Mouse (Mus musculus) embryonic facial prominence, embryonic 14.5 days (tissue): ENCODE results near the gene Slco2a1. TPM values are rescaled to one million over a fixed set of nuclear protein-coding genes. Genes with fewer than 3 reads are reported as not detected.

Experiments
- ATAC-seq: fragments of 200-750 bp; cut with Nextera tagmentation; 2 replicates; pipeline ENCODE4 v1.8.0; 2017; ENCODE audit warnings: low read depth, moderate number of reproducible peaks, moderate TSS enrichment
- DNase-seq: peaks from one replicate; pipeline ENCODE4 v3.0.0-alpha.2; 2015; ENCODE audit warnings: low spot score
- H3K27ac ChIP-seq: fragments of 300-500 bp; sonication (generic); replicated peaks from 2 replicates; pipeline ENCODE4 v1.5.1; 2014; ENCODE audit warnings: low read depth, mild to moderate bottlenecking, low read length, moderate library complexity
- H3K27me3 ChIP-seq: fragments of 300-500 bp; sonication (generic); replicated peaks from 2 replicates; pipeline ENCODE4 v1.6.1; 2014; ENCODE audit warnings: low read length; ENCODE audit not compliant: control insufficient read depth, insufficient read depth
- H3K36me3 ChIP-seq: fragments of 300-500 bp; sonication (generic); 2 replicates; pipeline ENCODE4 v1.6.1; 2014; ENCODE audit warnings: low read length, mixed read lengths; ENCODE audit not compliant: control insufficient read depth, insufficient read depth
- H3K4me1 ChIP-seq: fragments of 300-500 bp; sonication (generic); 2 replicates; pipeline ENCODE4 v1.6.1; 2014; ENCODE audit warnings: antibody characterized with exemption, low read length; ENCODE audit not compliant: control insufficient read depth, insufficient read depth
- H3K4me2 ChIP-seq: fragments of 300-500 bp; sonication (generic); 2 replicates; pipeline ENCODE4 v1.6.1; 2014; ENCODE audit warnings: low read depth, mild to moderate bottlenecking, low read length, moderate library complexity, mixed read lengths
- H3K4me3 ChIP-seq: fragments of 300-500 bp; sonication (generic); 2 replicates; pipeline ENCODE4 v1.5.1; 2014; ENCODE audit warnings: low read depth, mild to moderate bottlenecking, low read length
- H3K9ac ChIP-seq: fragments of 300-500 bp; sonication (generic); 2 replicates; pipeline ENCODE4 v1.6.1; 2014; ENCODE audit warnings: low read depth, mild to moderate bottlenecking, low read length, moderate library complexity, mixed read lengths
- H3K9me3 ChIP-seq: fragments of 300-500 bp; sonication (generic); 2 replicates; pipeline ENCODE4 v1.6.1; 2016; ENCODE audit warnings: low read length; ENCODE audit not compliant: control insufficient read depth
- WGBS: fragments of 180-500 bp; shearing (Covaris S2); extraction: QIAGEN DNeasy Blood & Tissue Kit; methylation state at CpG from one replicate; pipeline ENCODE4 v1.1.7; 2014; 5-methylcytosine and 5-hydroxymethylcytosine counted together
- polyA plus RNA-seq: library from polyadenylated mRNA; unstranded; fragments of >200 nt; fragmentation: Nextera tagmentation; extraction: Ambion mirVana; gene quantifications from 2 replicates; pipeline ENCODE4 v1.2.1, GENCODE M21; 2014

Slco2a1 gene
- polyA plus RNA-seq, 1 experiment from 2014 or later, result 8.8 TPM

GRCm38 (mm10) chr9:103117951-103118350 lies 129.4 kb downstream of the Slco2a1 start:
- Histone ChIP-seq H3K27me3 (peaks cover 18% of the 10 kb centered on the region), H3K36me3 (no peaks in the 10 kb centered on the region), H3K4me1 (0 out of 2 replicates have a peak, but pooled peaks cover under 1% of the 10 kb centered on the region), H3K9ac (no peak overlapping the region), H3K9me3 (no peaks in the 10 kb centered on the region), H3K27ac (no peak overlapping the region), H3K4me2 (no peak overlapping the region), H3K4me3 (no peak overlapping the region)
- ATAC-seq, result no peak
- no peak for DNase-seq
- 86% methylated on average over 8 of the region's 8 CpGs for WGBS

DNA sequence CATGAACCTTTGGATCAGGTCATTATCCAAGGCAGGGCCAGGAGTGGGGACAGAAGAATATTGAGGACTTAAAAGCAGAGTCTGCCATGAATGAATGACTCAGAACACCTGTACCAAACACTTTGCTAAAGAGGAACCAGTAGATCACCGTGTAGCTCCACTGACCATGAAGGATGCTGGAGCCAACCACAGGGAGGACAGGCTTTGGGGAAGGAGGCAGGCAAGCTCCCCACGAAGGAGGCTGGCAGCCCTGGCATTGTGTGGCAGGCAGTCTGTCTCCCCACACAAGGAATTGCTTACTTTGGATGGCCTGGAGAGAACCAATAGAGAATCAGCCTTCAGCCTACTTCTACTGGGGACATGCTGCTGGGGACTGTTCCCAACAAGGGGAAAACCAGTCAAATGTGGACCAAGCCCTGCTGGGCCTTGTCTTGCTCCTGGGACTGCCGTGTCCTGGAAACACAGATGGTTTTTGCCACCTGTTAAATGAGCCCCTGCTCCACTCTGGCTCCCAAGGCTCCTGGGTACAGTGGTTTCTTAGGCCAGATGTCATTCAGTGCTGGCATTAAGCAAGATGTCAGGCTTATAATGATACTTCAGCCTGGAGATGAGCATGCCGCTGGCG lies 130.3 kb downstream of the Slco2a1 start:
- Histone ChIP-seq H3K4me3 (no peak overlapping the region), H3K27me3 (peaks cover 10% of the 10 kb centered on the region), H3K27ac (no peak overlapping the region), H3K9ac (no peak overlapping the region), H3K36me3 (no peaks in the 10 kb centered on the region), H3K9me3 (no peaks in the 10 kb centered on the region), H3K4me1 (no peaks in the 10 kb centered on the region), H3K4me2 (no peak overlapping the region)
- DNase-seq (no peak), ATAC-seq (no peak)
- WGBS, result 90% methylated on average over 5 of the region's 5 CpGs

GRCm38 (mm10) chr9:103119781-103120180 lies 131.3 kb downstream of the Slco2a1 start:
- no peak overlapping the region for H3K4me2 ChIP-seq
- H3K9me3 ChIP-seq, result no peaks in the 10 kb centered on the region
- H3K4me1 ChIP-seq, result no peaks in the 10 kb centered on the region
- H3K4me3 ChIP-seq, result no peak overlapping the region
- H3K27ac ChIP-seq, result no peak overlapping the region
- H3K36me3 ChIP-seq, result no peaks in the 10 kb centered on the region
- no peak overlapping the region for H3K9ac ChIP-seq
- no peaks in the 10 kb centered on the region for H3K27me3 ChIP-seq
- WGBS, result 84% methylated on average over 9 of the region's 9 CpGs
- DNase-seq (no peak), ATAC-seq (no peak)

DNA sequence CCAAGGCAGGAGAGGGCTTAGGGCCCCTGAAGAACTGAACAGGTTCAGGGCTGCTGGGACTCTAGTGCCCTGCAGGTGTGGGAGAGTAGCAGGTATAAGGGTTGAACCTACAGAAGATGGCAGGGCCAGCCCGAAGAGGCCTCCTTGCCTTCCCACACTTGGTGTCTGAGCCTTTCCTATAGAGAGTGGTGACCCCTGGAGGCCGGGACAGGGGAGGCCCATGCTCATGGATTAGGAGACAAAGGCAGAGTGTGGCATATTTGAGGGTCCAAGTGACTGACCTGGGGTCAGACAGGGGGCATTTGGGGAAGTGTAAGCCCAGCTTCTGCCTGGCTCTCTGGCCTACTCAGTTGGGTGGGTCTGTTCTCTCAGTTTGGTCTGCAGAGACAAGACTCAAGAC lies 131.7 kb downstream of the Slco2a1 start:
- Histone ChIP-seq H3K4me3 (no peak overlapping the region), H3K27me3 (no peaks in the 10 kb centered on the region), H3K36me3 (no peaks in the 10 kb centered on the region), H3K27ac (no peak overlapping the region), H3K9me3 (no peaks in the 10 kb centered on the region), H3K4me1 (no peaks in the 10 kb centered on the region), H3K9ac (no peak overlapping the region), H3K4me2 (no peak overlapping the region)
- DNase-seq (no peak), ATAC-seq (no peak)
- 61% methylated on average over 2 of the region's 2 CpGs for WGBS

DNA sequence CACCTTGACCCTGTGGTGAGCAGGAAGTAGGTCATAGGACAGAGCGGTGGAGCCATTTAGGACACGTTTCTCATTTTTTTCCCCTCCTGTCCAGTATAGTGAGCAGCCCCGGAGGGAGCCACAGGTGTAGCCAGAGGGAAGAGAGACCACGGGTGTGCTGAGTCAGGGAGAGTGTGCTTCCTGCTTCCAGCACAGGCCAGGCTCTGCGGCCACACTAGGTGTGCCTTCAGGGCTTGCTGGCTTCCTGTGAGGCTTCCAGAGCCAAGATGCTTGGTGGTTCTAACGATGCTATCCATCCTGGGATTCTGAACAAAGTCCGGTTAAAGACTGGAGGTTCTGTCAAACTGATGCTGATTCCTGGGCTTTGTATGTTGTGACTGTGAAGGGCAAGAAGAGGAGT lies 133.0 kb downstream of the Slco2a1 start:
- H3K9me3 ChIP-seq, result no peaks in the 10 kb centered on the region
- 75% methylated on average over 7 of the region's 7 CpGs for WGBS
- no peak for ATAC-seq
- no peak overlapping the region for H3K9ac ChIP-seq
- no peak overlapping the region for H3K27ac ChIP-seq
- DNase-seq, result no peak
- no peak overlapping the region for H3K4me2 ChIP-seq
- no peak overlapping the region for H3K4me3 ChIP-seq
- H3K4me1 ChIP-seq, result no peaks in the 10 kb centered on the region
- H3K36me3 ChIP-seq, result no peaks in the 10 kb centered on the region
- H3K27me3 ChIP-seq, result no peaks in the 10 kb centered on the region

DNA sequence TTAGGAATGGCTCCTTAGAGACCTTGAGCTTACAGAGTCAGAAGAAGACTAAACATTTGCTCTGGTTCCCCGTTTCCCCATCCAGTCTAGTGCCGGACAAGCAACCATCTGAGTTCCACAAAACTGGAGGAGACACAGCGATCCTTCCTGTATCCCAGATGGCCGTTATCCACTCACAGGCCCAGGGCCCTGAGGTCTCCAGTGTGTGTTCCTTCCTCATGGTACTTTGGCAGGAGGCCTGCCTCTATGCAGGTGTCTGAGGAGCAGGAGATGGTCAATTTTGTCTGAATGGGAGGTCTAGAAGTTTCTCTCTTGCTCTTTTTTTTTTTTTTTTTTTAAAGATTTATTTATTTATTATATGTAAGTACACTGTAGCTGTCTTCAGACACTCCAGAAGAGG lies 136.2 kb downstream of the Slco2a1 start:
- 91% methylated on average over 4 of the region's 4 CpGs for WGBS
- H3K9me3 ChIP-seq, result no peaks in the 10 kb centered on the region
- DNase-seq (no peak), ATAC-seq (no peak)
- H3K27ac ChIP-seq, result no peak overlapping the region
- no peaks in the 10 kb centered on the region for H3K4me1 ChIP-seq
- H3K36me3 ChIP-seq, result no peaks in the 10 kb centered on the region
- H3K27me3 ChIP-seq, result no peaks in the 10 kb centered on the region
- H3K4me3 ChIP-seq, result no peak overlapping the region
- H3K9ac ChIP-seq, result no peak overlapping the region
- no peak overlapping the region for H3K4me2 ChIP-seq

DNA sequence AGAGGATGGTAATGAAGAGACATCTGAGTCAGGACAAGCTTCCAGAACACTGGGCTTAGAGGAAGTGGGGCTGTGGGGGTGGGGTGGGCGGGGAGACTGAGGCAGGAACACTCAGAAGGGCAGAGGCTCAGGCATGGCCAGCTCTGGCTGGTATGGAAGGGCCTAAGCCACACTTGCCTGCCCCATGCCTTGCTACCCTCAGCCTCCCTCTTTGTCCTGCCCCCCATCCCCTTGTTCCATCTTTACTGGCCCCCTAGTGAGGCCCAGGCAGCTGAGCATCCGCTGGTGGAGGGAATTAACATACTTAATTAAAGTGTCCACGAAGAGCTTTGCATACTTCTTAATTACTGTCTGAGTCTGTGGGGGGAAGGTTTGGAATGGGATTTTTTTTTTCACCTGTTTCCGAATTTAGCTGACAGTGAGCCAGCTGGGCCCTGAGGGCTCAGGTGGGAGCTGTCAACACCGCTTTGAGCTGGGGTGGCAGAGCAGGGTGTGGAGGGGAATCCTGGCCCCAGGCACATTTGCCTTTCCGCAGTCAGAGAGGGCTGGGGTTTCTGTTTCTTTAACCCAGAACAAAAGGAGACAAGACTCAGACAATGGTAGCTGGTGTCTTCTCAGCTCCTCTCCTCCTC lies 145.1 kb downstream of the Slco2a1 start:
- no peak overlapping the region for H3K4me2 ChIP-seq
- no peak; the same call in none of the 2 replicates for ATAC-seq

GRCm38 (mm10) chr9:103134450-103135030 lies 146.0 kb downstream of the Slco2a1 start:
- H3K4me3 ChIP-seq, result no peak overlapping the region
- no peak overlapping the region for H3K4me2 ChIP-seq
- H3K27ac ChIP-seq, result no peak overlapping the region
- no peak overlapping the region for H3K9ac ChIP-seq
- WGBS, result 49% methylated on average over 9 of the region's 9 CpGs
- ATAC-seq (no peak), DNase-seq (no peak)
- H3K9me3 ChIP-seq, result no peaks in the 10 kb centered on the region
- H3K27me3 ChIP-seq, result no peaks in the 10 kb centered on the region
- peaks cover 11% of the 10 kb centered on the region; the same call in 1 of the 2 replicates for H3K4me1 ChIP-seq
- no peaks in the 10 kb centered on the region for H3K36me3 ChIP-seq

More for the DNA sequence above, 145.1 kb downstream of the Slco2a1 start:
- Histone ChIP-seq H3K4me3 (no peak overlapping the region), H3K27me3 (no peaks in the 10 kb centered on the region), H3K9me3 (no peaks in the 10 kb centered on the region), H3K27ac (no peak overlapping the region), H3K4me1 (peaks cover 11% of the 10 kb centered on the region; the same call in 1 of the 2 replicates), H3K9ac (no peak overlapping the region), H3K36me3 (no peaks in the 10 kb centered on the region)
- no peak for DNase-seq
- WGBS, result 23% methylated on average over 6 of the region's 6 CpGs
